Mouse (Mus musculus) forebrain, embryonic 14.5 days (tissue): ENCODE data around the gene Ckap5. TPM values are rescaled to one million over a fixed set of nuclear protein-coding genes. Genes with fewer than 3 reads are reported as not detected.

ENCODE experiments used
- ATAC-seq: fragments of 200-750 bp; cut with Nextera tagmentation; 2 replicates; pipeline ENCODE4 v1.8.0; 2017; ENCODE audit warnings: mild to moderate bottlenecking, moderate library complexity
- DNase-seq: peaks from one replicate; pipeline ENCODE4 v3.0.0-alpha.2; 2015; ENCODE audit warnings: low spot score
- H3K27ac ChIP-seq: fragments of 300-500 bp; sonication (generic); 2 replicates; pipeline ENCODE4 v1.5.1; 2014; ENCODE audit warnings: low read depth, mild to moderate bottlenecking, control low read depth, low read length, moderate library complexity
- H3K27me3 ChIP-seq: fragments of 300-500 bp; sonication (generic); replicated peaks from 2 replicates; pipeline ENCODE4 v1.6.1; 2014; ENCODE audit warnings: low read length, control low read depth, mixed read lengths; ENCODE audit not compliant: control insufficient read depth, insufficient read depth
- H3K36me3 ChIP-seq: fragments of 300-500 bp; sonication (generic); 2 replicates; pipeline ENCODE4 v1.6.1; 2014; ENCODE audit warnings: low read length, control low read depth; ENCODE audit not compliant: control insufficient read depth, insufficient read depth
- H3K4me1 ChIP-seq: fragments of 300-500 bp; sonication (generic); 2 replicates; pipeline ENCODE4 v1.6.1; 2014; ENCODE audit warnings: antibody characterized with exemption, low read length, control low read depth; ENCODE audit not compliant: control insufficient read depth, insufficient read depth
- H3K4me2 ChIP-seq: fragments of 300-500 bp; sonication (generic); 2 replicates; pipeline ENCODE4 v1.6.1; 2014; ENCODE audit warnings: mild to moderate bottlenecking, control low read depth, low read length
- H3K4me3 ChIP-seq: fragments of 300-500 bp; sonication (generic); 2 replicates; pipeline ENCODE4 v1.5.1; 2014; ENCODE audit warnings: low read depth, low read length, control low read depth
- H3K9ac ChIP-seq: fragments of 300-500 bp; sonication (generic); 2 replicates; pipeline ENCODE4 v1.6.1; 2014; ENCODE audit warnings: mild to moderate bottlenecking, low read length, control low read depth, moderate library complexity
- H3K9me3 ChIP-seq: fragments of 300-500 bp; sonication (generic); replicated peaks from 2 replicates; pipeline ENCODE4 v1.6.1; 2016; ENCODE audit warnings: low read length, control low read depth, mixed read lengths; ENCODE audit not compliant: control insufficient read depth
- WGBS: fragments of 180-500 bp; shearing (Covaris S2); extraction: QIAGEN DNeasy Blood & Tissue Kit; methylation state at CpG from one replicate; pipeline ENCODE4 v1.1.7; 2014; 5-methylcytosine and 5-hydroxymethylcytosine counted together
- polyA plus RNA-seq: library from polyadenylated mRNA; unstranded; fragments of >200 nt; fragmentation: Nextera tagmentation; extraction: Ambion mirVana; gene quantifications from 2 replicates; pipeline ENCODE4 v1.2.1, GENCODE M21; 2014

The Ckap5 gene
- polyA plus RNA-seq, 1 experiment from 2014 or later, result 106 TPM

GRCm38 (mm10) chr2:91631826-91632225, 105.3 kb downstream of the Ckap5 start:
- no peak for DNase-seq
- no peak overlapping the region for H3K9ac ChIP-seq
- H3K4me2 ChIP-seq, result no peak overlapping the region
- WGBS, result 88% methylated on average over 5 of the region's 5 CpGs
- no peaks in the 10 kb centered on the region for H3K27me3 ChIP-seq
- H3K4me3 ChIP-seq, result no peak overlapping the region
- H3K27ac ChIP-seq, result no peak overlapping the region
- no peaks in the 10 kb centered on the region for H3K9me3 ChIP-seq
- no peaks in the 10 kb centered on the region for H3K4me1 ChIP-seq
- ATAC-seq, result no peak
- H3K36me3 ChIP-seq, result no peaks in the 10 kb centered on the region

GRCm38 (mm10) chr2:91632316-91632715, 105.8 kb downstream of the Ckap5 start:
- 88% methylated on average over 5 of the region's 5 CpGs for WGBS
- no peak for ATAC-seq
- no peak for DNase-seq

GRCm38 (mm10) chr2:91633334-91633977, 106.9 kb downstream of the Ckap5 start:
- H3K4me3 ChIP-seq, result no peak overlapping the region
- H3K9ac ChIP-seq, result no peak overlapping the region
- ATAC-seq (no peak), DNase-seq (no peak)
- no peak overlapping the region for H3K27ac ChIP-seq
- H3K4me2 ChIP-seq, result no peak overlapping the region
- WGBS, result 81% methylated on average over 12 of the region's 12 CpGs
- H3K36me3 ChIP-seq, result no peaks in the 10 kb centered on the region
- H3K9me3 ChIP-seq, result no peaks in the 10 kb centered on the region
- no peaks in the 10 kb centered on the region for H3K27me3 ChIP-seq
- H3K4me1 ChIP-seq, result no peaks in the 10 kb centered on the region

More at GRCm38 (mm10) chr2:91632316-91632715, 105.8 kb downstream of the Ckap5 start:
- H3K9me3 ChIP-seq, result no peaks in the 10 kb centered on the region
- H3K27me3 ChIP-seq, result no peaks in the 10 kb centered on the region
- H3K4me2 ChIP-seq, result no peak overlapping the region
- H3K27ac ChIP-seq, result no peak overlapping the region
- H3K4me1 ChIP-seq, result no peaks in the 10 kb centered on the region
- no peaks in the 10 kb centered on the region for H3K36me3 ChIP-seq
- H3K4me3 ChIP-seq, result no peak overlapping the region
- H3K9ac ChIP-seq, result no peak overlapping the region

- Histone ChIP-seq H3K27ac (no peak overlapping the region), H3K9me3 (no peaks in the 10 kb centered on the region), H3K4me1 (no peaks in the 10 kb centered on the region), H3K36me3 (no peaks in the 10 kb centered on the region), H3K27me3 (no peaks in the 10 kb centered on the region), H3K4me2 (no peak overlapping the region), H3K4me3 (no peak overlapping the region), H3K9ac (no peak overlapping the region)
- 80% methylated on average over 9 of the region's 9 CpGs for WGBS
- ATAC-seq (no peak), DNase-seq (no peak)
Measured at GRCm38 (mm10) chr2:91634841-91635240, 108.3 kb downstream of the Ckap5 start.

- no peaks in the 10 kb centered on the region for H3K4me1 ChIP-seq
- no peaks in the 10 kb centered on the region for H3K27me3 ChIP-seq
- DNase-seq, result no peak
- no peak overlapping the region for H3K4me3 ChIP-seq
- no peaks in the 10 kb centered on the region for H3K9me3 ChIP-seq
- H3K4me2 ChIP-seq, result no peak overlapping the region
- H3K9ac ChIP-seq, result no peak overlapping the region
- WGBS, result 89% methylated on average over 11 of the region's 11 CpGs
- ATAC-seq, result no peak
- H3K27ac ChIP-seq, result no peak overlapping the region
- no peaks in the 10 kb centered on the region for H3K36me3 ChIP-seq
Measured at GRCm38 (mm10) chr2:91635486-91635885, 108.9 kb downstream of the Ckap5 start.

- H3K4me2 ChIP-seq, result no peak within 1 kb of the TSS
- ATAC-seq (no peak), DNase-seq (no peak)
- H3K4me1 ChIP-seq, result no peaks in the 10 kb centered on the region
- H3K36me3 ChIP-seq, result no peaks in the 10 kb centered on the region
- H3K9me3 ChIP-seq, result no peaks in the 10 kb centered on the region
- no peak within 1 kb of the TSS; the same call in 1 of the 2 replicates for H3K9ac ChIP-seq
- H3K27me3 ChIP-seq, result no peaks in the 10 kb centered on the region
- H3K27ac ChIP-seq, result no peak within 1 kb of the TSS
- 96% methylated on average over 8 of the region's 8 CpGs for WGBS
- H3K4me3 ChIP-seq, result no peak within 1 kb of the TSS
Measured at GRCm38 (mm10) chr2:91636229-91636628, 109.7 kb downstream of the Ckap5 start, which contains the start of gene F2. Gene F2 (minus strand): TSS chr2:91636414.

- no peak for ATAC-seq
- Histone ChIP-seq H3K9ac (no peak overlapping the region), H3K4me1 (no peaks in the 10 kb centered on the region), H3K9me3 (no peaks in the 10 kb centered on the region), H3K36me3 (no peaks in the 10 kb centered on the region), H3K27me3 (no peaks in the 10 kb centered on the region), H3K27ac (no peak overlapping the region), H3K4me2 (no peak overlapping the region), H3K4me3 (no peak overlapping the region)
- WGBS, result 82% methylated on average over 5 of the region's 5 CpGs
- DNase-seq, result no peak
Measured at GRCm38 (mm10) chr2:91636727-91637338, 110.3 kb downstream of the Ckap5 start.

GRCm38 (mm10) chr2:91638931-91639330, 112.4 kb downstream of the Ckap5 start:
- H3K4me2 ChIP-seq, result no peak overlapping the region
- H3K9ac ChIP-seq, result no peak overlapping the region
- no peaks in the 10 kb centered on the region for H3K27me3 ChIP-seq
- no peak overlapping the region for H3K27ac ChIP-seq
- H3K4me1 ChIP-seq, result no peaks in the 10 kb centered on the region
- no peak overlapping the region for H3K4me3 ChIP-seq
- no peaks in the 10 kb centered on the region for H3K9me3 ChIP-seq
- ATAC-seq (no peak), DNase-seq (no peak)
- peaks cover 8% of the 10 kb centered on the region for H3K36me3 ChIP-seq
- WGBS, result 89% methylated on average over 6 of the region's 6 CpGs

- no peak for DNase-seq
- Histone ChIP-seq H3K27me3 (no peaks in the 10 kb centered on the region), H3K4me3 (no peak overlapping the region), H3K9ac (no peak overlapping the region), H3K4me2 (no peak overlapping the region), H3K4me1 (no peaks in the 10 kb centered on the region), H3K9me3 (no peaks in the 10 kb centered on the region), H3K36me3 (peaks cover 48% of the 10 kb centered on the region), H3K27ac (no peak overlapping the region)
- no peak for ATAC-seq
- 94% methylated on average over 2 of the region's 2 CpGs for WGBS
Measured at GRCm38 (mm10) chr2:91642825-91643415, 116.4 kb downstream of the Ckap5 start.
